ENCODE assay signal across 9 mouse cellular contexts in genomic region chr7:70267075-70267474, GRCm38 (mm10).
DNase-seq lines count a peak whose midpoint lies in the region; ATAC-seq lines count a peak whose summit lies in the region.
"Had no signal": no experiment of that assay in that cellular context is flagged by ENCODE, and none has a peak within 500 bp of the region (broad histone marks: within the 10 kb centered on the region; RNA-seq: fewer than 3 reads in every experiment).

No protein-coding gene starts in this region.

- no peaks in the 10 kb centered on the region for H3K36me3 ChIP-seq in heart, embryonic 14.5 days (ENCODE audit: control insufficient read depth, insufficient read depth, low read length)
- no peaks in the 10 kb centered on the region for H3K36me3 ChIP-seq in stomach, embryonic 15.5 days
- H3K36me3 ChIP-seq: midbrain, embryonic 10.5 days had no signal

- WGBS in heart, embryonic 14.5 days: 21% methylated on average over 4 of the region's 4 CpGs
- WGBS in stomach, embryonic 15.5 days: 51% methylated on average over 4 of the region's 4 CpGs

- peak; percentile 72 for DNase-seq in ovary, adult 18-20 months (ENCODE audit: low spot score)
- DNase-seq in ovary, postnatal 10 days (ENCODE audit: low spot score): no peak
- peak; percentile 79 to 80 for DNase-seq in adrenal gland, postnatal 36 days
- DNase-seq in cerebellum, adult 11 months: no peak
- DNase-seq in right cerebral cortex, postnatal 25 days: no peak

- no peak overlapping the region for H3K4me3 ChIP-seq in heart, embryonic 14.5 days (ENCODE audit: control insufficient read depth in 1 of 2, insufficient read depth in 1 of 2, low read depth in 1 of 2, low read length in 2 of 2)
- H3K4me3 ChIP-seq in stomach, embryonic 15.5 days (replicated peaks): no peak overlapping the region
- H3K4me3 ChIP-seq: layer of hippocampus, adult 2 months; midbrain, embryonic 10.5 days had no signal

- H3K27me3 ChIP-seq in heart, embryonic 14.5 days (ENCODE audit: control insufficient read depth, insufficient read depth, low read length): no peaks in the 10 kb centered on the region
- no peaks in the 10 kb centered on the region for H3K27me3 ChIP-seq in stomach, embryonic 15.5 days (replicated peaks)

- no peak overlapping the region for H3K4me2 ChIP-seq in heart, embryonic 14.5 days (ENCODE audit: low read length)
- no peak overlapping the region for H3K4me2 ChIP-seq in stomach, embryonic 15.5 days

- H3K9me3 ChIP-seq in heart, embryonic 14.5 days (ENCODE audit: control insufficient read depth, low read length): no peaks in the 10 kb centered on the region
- no peaks in the 10 kb centered on the region for H3K9me3 ChIP-seq in stomach, embryonic 15.5 days
- H3K9me3 ChIP-seq: midbrain, embryonic 10.5 days had no signal

- no peak overlapping the region for H3K9ac ChIP-seq in heart, embryonic 14.5 days (ENCODE audit: low read length)
- no peak overlapping the region for H3K9ac ChIP-seq in stomach, embryonic 15.5 days

- no peaks in the 10 kb centered on the region for H3K4me1 ChIP-seq in heart, embryonic 14.5 days (ENCODE audit: control insufficient read depth in 2 of 2, insufficient read depth in 2 of 2, low read length in 2 of 2)
- no peaks in the 10 kb centered on the region for H3K4me1 ChIP-seq in stomach, embryonic 15.5 days
- H3K4me1 ChIP-seq: midbrain, embryonic 10.5 days had no signal

- peak; percentile 72; the same call in 1 of the 2 replicates for ATAC-seq in heart, embryonic 14.5 days (ENCODE audit: insufficient number of reproducible peaks, insufficient read depth, low FRiP score, low read depth)
- ATAC-seq in stomach, embryonic 15.5 days (ENCODE audit: insufficient read depth, low FRiP score, low read depth): peak; percentile 63; the same call in 1 of the 2 replicates

- no peak overlapping the region for H3K27ac ChIP-seq in heart, embryonic 14.5 days (replicated peaks in 1 of 2; ENCODE audit: control insufficient read depth in 1 of 2, insufficient read depth in 1 of 2, low read depth in 2 of 2, low read length in 2 of 2)
- H3K27ac ChIP-seq in stomach, embryonic 15.5 days: no peak overlapping the region
- H3K27ac ChIP-seq: layer of hippocampus, adult 2 months; midbrain, embryonic 10.5 days had no signal

Comparison
In these comparisons a context has a peak if more than half of its experiments do, and no peak if none do; other contexts are left out.
1. DNase-seq: peak in ovary, adult 18-20 months (single experiment) and adrenal gland, postnatal 36 days (2 of 2); none in ovary, postnatal 10 days (single experiment), cerebellum, adult 11 months (single experiment) and right cerebral cortex, postnatal 25 days (single experiment).